Mouse (Mus musculus): Measurements from ENCODE around the gene Psma3. TPM values are rescaled to one million over a fixed set of nuclear protein-coding genes. Genes with fewer than 3 reads are reported as not detected.

The Psma3 gene
- total and polyA plus RNA-seq, 3 experiments, result 295 to 304 TPM; not detected in 1

- no peaks in the 10 kb centered on the region for H3K27me3 ChIP-seq (ENCODE audit: control insufficient read depth in 1 of 2, insufficient read depth in 2 of 2, low read length in 2 of 2)
- peak overlapping the region; percentile 97 for H3K9ac ChIP-seq (ENCODE audit: control insufficient read depth, low read depth, low read length, poor library complexity, severe bottlenecking)
- H3K27ac ChIP-seq (ENCODE audit: control insufficient read depth, low read depth, low read length), result peak overlapping the region; percentile 70
- no peaks in the 10 kb centered on the region for H3K9me3 ChIP-seq (replicated peaks; ENCODE audit: insufficient read depth, low read length)
- H3K79me2 ChIP-seq (ENCODE audit: control insufficient read depth, insufficient read depth, low read length, poor library complexity), result peaks cover 55% of the 10 kb centered on the region
- H3K4me1 ChIP-seq (ENCODE audit: control insufficient read depth in 1 of 2, insufficient read depth in 2 of 2, low read length in 2 of 2), result peaks cover 0 to 12% of the 10 kb centered on the region in 2 experiments; a peak in 3 of 4 replicates
- DNase-seq (ENCODE audit: low read depth, low spot score), result peak; percentile 59
- peaks cover 15 to 17% of the 10 kb centered on the region in 2 experiments for H3K36me3 ChIP-seq (ENCODE audit: control insufficient read depth in 1 of 2, insufficient read depth in 2 of 2, low read length in 2 of 2)
- peak overlapping the region; percentile 96 to 99 for H3K4me3 ChIP-seq (ENCODE audit: control insufficient read depth in 1 of 2, insufficient read depth in 1 of 2, low read depth in 2 of 2, low read length in 2 of 2)
- no peak for TF ChIP-seq TCF12 (IDR thresholded peaks at IDR 0.05; ENCODE audit: low read depth, low read length)
- no peak for TF ChIP-seq GABPA (IDR thresholded peaks at IDR 0.05; ENCODE audit: low read depth, low read length)
- TF ChIP-seq POLR2A (IDR thresholded peaks at IDR 0.05; ENCODE audit: control insufficient read depth in 1 of 2, insufficient read depth in 1 of 2, low read depth in 1 of 2, low read length in 2 of 2, poor library complexity in 1 of 2), result no peak
- no peak for TF ChIP-seq GATA1 (IDR thresholded peaks at IDR 0.05; ENCODE audit: low read depth, low read length)
- TF ChIP-seq MYC (IDR thresholded peaks at IDR 0.05; ENCODE audit: low read depth, low read length), result peak; percentile 26; the same call in 1 of the 2 replicates
- peak; percentile 29; the same call in 1 of the 2 replicates for TF ChIP-seq SIN3A (IDR thresholded peaks at IDR 0.05; ENCODE audit: low read length)
- TF ChIP-seq RAD21 (IDR thresholded peaks at IDR 0.05; ENCODE audit: low read depth, low read length), result no peak
Measured at GRCm38 (mm10) chr12:70975406-70975805, 985 bp downstream of the Psma3 start.

- Histone ChIP-seq H3K27ac (ENCODE audit: control insufficient read depth, low read depth, low read length) (no peak overlapping the region), H3K4me3 (ENCODE audit: control insufficient read depth in 1 of 2, insufficient read depth in 1 of 2, low read depth in 2 of 2, low read length in 2 of 2) (peak overlapping the region; percentile 96 to 99), H3K27me3 (ENCODE audit: control insufficient read depth in 1 of 2, insufficient read depth in 2 of 2, low read length in 2 of 2) (no peaks in the 10 kb centered on the region), H3K9me3 (replicated peaks; ENCODE audit: insufficient read depth, low read length) (no peaks in the 10 kb centered on the region), H3K9ac (ENCODE audit: control insufficient read depth, low read depth, low read length, poor library complexity, severe bottlenecking) (peak overlapping the region; percentile 97), H3K79me2 (ENCODE audit: control insufficient read depth, insufficient read depth, low read length, poor library complexity) (peaks cover 59% of the 10 kb centered on the region), H3K4me1 (ENCODE audit: control insufficient read depth in 1 of 2, insufficient read depth in 2 of 2, low read length in 2 of 2) (peaks cover 0 to 12% of the 10 kb centered on the region in 2 experiments; a peak in 3 of 4 replicates), H3K36me3 (ENCODE audit: control insufficient read depth in 1 of 2, insufficient read depth in 2 of 2, low read length in 2 of 2) (peaks cover 15 to 19% of the 10 kb centered on the region in 2 experiments)
- DNase-seq (ENCODE audit: low read depth, low spot score), result no peak
- no peak for TF ChIP-seq USF1 (IDR thresholded peaks at IDR 0.05; ENCODE audit: low read depth, low read length)
- TF ChIP-seq CHD1 (IDR thresholded peaks at IDR 0.05; ENCODE audit: low read depth, low read length), result no peak
- no peak for TF ChIP-seq ETS1 (IDR thresholded peaks at IDR 0.05; ENCODE audit: low read depth, low read length)
Measured at GRCm38 (mm10) chr12:70975891-70976290, 1.5 kb downstream of the Psma3 start.

GRCm38 (mm10) chr12:70978345-70978744 is 3.9 kb downstream of the Psma3 start:
- no peak overlapping the region for H3K9ac ChIP-seq (ENCODE audit: control insufficient read depth, low read depth, low read length, poor library complexity, severe bottlenecking)
- H3K79me2 ChIP-seq (ENCODE audit: control insufficient read depth, insufficient read depth, low read length, poor library complexity), result peaks cover 67% of the 10 kb centered on the region
- H3K36me3 ChIP-seq (ENCODE audit: control insufficient read depth in 1 of 2, insufficient read depth in 2 of 2, low read length in 2 of 2), result peaks cover 15 to 40% of the 10 kb centered on the region in 2 experiments
- H3K9me3 ChIP-seq (replicated peaks; ENCODE audit: insufficient read depth, low read length), result no peaks in the 10 kb centered on the region
- no peak for DNase-seq (ENCODE audit: low read depth, low spot score)
- peaks cover 0 to 12% of the 10 kb centered on the region in 2 experiments; a peak in 3 of 4 replicates for H3K4me1 ChIP-seq (ENCODE audit: control insufficient read depth in 1 of 2, insufficient read depth in 2 of 2, low read length in 2 of 2)
- TF ChIP-seq ZKSCAN1 (IDR thresholded peaks at IDR 0.05; ENCODE audit: low read depth, low read length) (no peak), TAL1 (IDR thresholded peaks at IDR 0.05; ENCODE audit: low read length) (no peak), ZMIZ1 (IDR thresholded peaks at IDR 0.05; ENCODE audit: low read depth, low read length) (no peak), SMC3 (IDR thresholded peaks at IDR 0.05; ENCODE audit: low read depth, low read length) (no peak), MYB (IDR thresholded peaks at IDR 0.05; ENCODE audit: low read depth, low read length) (no peak), HCFC1 (IDR thresholded peaks at IDR 0.05; ENCODE audit: low read depth, low read length) (no peak), USF2 (IDR thresholded peaks at IDR 0.05; ENCODE audit: borderline replicate concordance in 1 of 2, insufficient read depth in 1 of 2, low read depth in 1 of 2, low read length in 2 of 2) (no peak), MAX (IDR thresholded peaks at IDR 0.05; ENCODE audit: low read length) (no peak), MAFK (IDR thresholded peaks at IDR 0.05; ENCODE audit: borderline replicate concordance, low read depth, low read length) (no peak), ELF1 (IDR thresholded peaks at IDR 0.05; ENCODE audit: low read depth, low read length) (no peak), MXI1 (IDR thresholded peaks at IDR 0.05; ENCODE audit: low read depth, low read length) (no peak), CHD1 (IDR thresholded peaks at IDR 0.05; ENCODE audit: low read depth, low read length) (no peak), SIN3A (IDR thresholded peaks at IDR 0.05; ENCODE audit: low read length) (no peak), ETS1 (IDR thresholded peaks at IDR 0.05; ENCODE audit: low read depth, low read length) (no peak), USF1 (IDR thresholded peaks at IDR 0.05; ENCODE audit: low read depth, low read length) (no peak), MEF2A (IDR thresholded peaks at IDR 0.05; ENCODE audit: extremely low read depth, insufficient replicate concordance, low read depth, low read length, poor library complexity, severe bottlenecking) (no peak), NRF1 (IDR thresholded peaks at IDR 0.05; ENCODE audit: insufficient read depth, low read depth, low read length, poor library complexity, severe bottlenecking) (no peak), POLR2AphosphoS2 (IDR thresholded peaks at IDR 0.05; ENCODE audit: low read length) (no peak), ZC3H11A (IDR thresholded peaks at IDR 0.05; ENCODE audit: low read depth, low read length) (no peak), TBP (IDR thresholded peaks at IDR 0.05; ENCODE audit: low read depth, low read length) (no peak)
- H3K4me3 ChIP-seq (ENCODE audit: control insufficient read depth in 1 of 2, insufficient read depth in 1 of 2, low read depth in 2 of 2, low read length in 2 of 2), result no peak overlapping the region
- H3K27me3 ChIP-seq (ENCODE audit: control insufficient read depth in 1 of 2, insufficient read depth in 2 of 2, low read length in 2 of 2), result no peaks in the 10 kb centered on the region
- no peak overlapping the region for H3K27ac ChIP-seq (ENCODE audit: control insufficient read depth, low read depth, low read length)
